Mouse (Mus musculus) C2C12 (cell line): ENCODE data around the gene Cux2. TPM values are rescaled to one million over a fixed set of nuclear protein-coding genes. Genes with fewer than 3 reads are reported as not detected.

Experiments
- H3K27me3 ChIP-seq: one replicate; pipeline ENCODE4 v1.6.1; 2011; ENCODE audit not compliant: control insufficient read depth, insufficient read depth, insufficient read length
- H3K36me3 ChIP-seq: one replicate; pipeline ENCODE4 v1.6.1; 2011; ENCODE audit not compliant: control insufficient read depth, insufficient read depth
- H3K4me3 ChIP-seq: one replicate; pipeline ENCODE4 v1.5.1; 2011; ENCODE audit warnings: mild to moderate bottlenecking, control low read depth; ENCODE audit not compliant: poor library complexity, insufficient read depth, severe bottlenecking
- H3K79me2 ChIP-seq: one replicate; pipeline ENCODE4 v1.6.1; 2011; ENCODE audit not compliant: control insufficient read depth, insufficient read depth
- H3K79me3 ChIP-seq: one replicate; pipeline ENCODE4 v1.6.1; 2011; ENCODE audit warnings: low read depth, control low read depth
- H3ac ChIP-seq: one replicate; pipeline ENCODE3; 2011; ENCODE audit warnings: low read depth; ENCODE audit not compliant: control insufficient read depth, insufficient read length
- CEBPB ChIP-seq: IDR thresholded peaks from one replicate; pipeline ENCODE4 v1.6.1; 2011; ENCODE audit warnings: low read depth, mild to moderate bottlenecking, control low read depth, moderate library complexity
- CTCF ChIP-seq: IDR thresholded peaks from one replicate; pipeline ENCODE4 v1.5.1; 2011; ENCODE audit not compliant: control insufficient read depth, insufficient read depth, insufficient read length
- FOSL1 ChIP-seq: IDR thresholded peaks from one replicate; pipeline ENCODE4 v1.8.0; 2011; ENCODE audit warnings: mild to moderate bottlenecking, low read length; ENCODE audit not compliant: poor library complexity, insufficient read depth, severe bottlenecking
- MAX ChIP-seq: IDR thresholded peaks from one replicate; pipeline ENCODE4 v1.6.1; 2011; ENCODE audit warnings: mild to moderate bottlenecking, control low read depth
- MYOD1 ChIP-seq: IDR thresholded peaks from one replicate; pipeline ENCODE4 v1.6.1; 2011; ENCODE audit warnings: low read depth; ENCODE audit not compliant: control insufficient read depth, insufficient read length
- MYOG ChIP-seq: IDR thresholded peaks from one replicate; pipeline ENCODE4 v1.6.1; 2011; ENCODE audit not compliant: control insufficient read depth, insufficient read length; ENCODE audit errors: extremely low read depth
- USF1 ChIP-seq: IDR thresholded peaks from one replicate; pipeline ENCODE4 v1.6.1; 2011; ENCODE audit warnings: low read depth, mild to moderate bottlenecking, control low read depth, moderate library complexity
- polyA plus RNA-seq: library from polyadenylated mRNA; unstranded; fragments of >200 nt; fragmentation: generic; extraction: Trizol; gene quantifications from one replicate; pipeline ENCODE4 v1.2.1, GENCODE M21; 2012; ENCODE audit warnings: missing spikeins

The Cux2 gene
- polyA plus RNA-seq, 1 experiment, result 0.08 TPM

DNA sequence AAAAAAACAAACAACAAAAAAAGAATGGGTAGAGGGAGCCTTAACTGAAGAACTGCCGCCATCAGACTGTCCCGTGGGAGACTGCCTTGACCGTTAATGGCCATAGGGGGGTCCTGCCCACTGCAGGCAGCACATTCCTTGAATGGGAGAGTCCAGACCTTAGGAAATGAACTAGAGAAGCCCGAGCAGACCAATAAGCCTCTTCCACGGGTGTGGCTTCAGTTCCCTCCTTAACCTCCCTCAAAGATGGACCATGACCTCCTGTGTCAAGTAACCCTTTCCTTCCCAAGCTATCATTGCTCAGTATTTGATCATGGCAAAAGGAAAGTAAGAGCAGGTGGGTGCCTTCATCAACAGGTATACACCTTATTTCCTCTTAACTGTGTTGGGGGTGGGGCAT lies 187.9 kb downstream of the Cux2 start:
- peaks cover 7% of the 10 kb centered on the region for H3K27me3 ChIP-seq
- no peak for TF ChIP-seq CTCF
- TF ChIP-seq USF1, result no peak
- TF ChIP-seq MYOG, result no peak
- no peak for TF ChIP-seq FOSL1
- no peak for TF ChIP-seq CEBPB
- no peak for TF ChIP-seq MYOD1
- TF ChIP-seq MAX, result no peak
- no peaks in the 10 kb centered on the region for H3K36me3 ChIP-seq
- H3K4me3 ChIP-seq, result no peak overlapping the region
- H3K79me3 ChIP-seq, result no peaks in the 10 kb centered on the region
- H3K79me2 ChIP-seq, result no peaks in the 10 kb centered on the region
- H3ac ChIP-seq, result no peak overlapping the region

DNA sequence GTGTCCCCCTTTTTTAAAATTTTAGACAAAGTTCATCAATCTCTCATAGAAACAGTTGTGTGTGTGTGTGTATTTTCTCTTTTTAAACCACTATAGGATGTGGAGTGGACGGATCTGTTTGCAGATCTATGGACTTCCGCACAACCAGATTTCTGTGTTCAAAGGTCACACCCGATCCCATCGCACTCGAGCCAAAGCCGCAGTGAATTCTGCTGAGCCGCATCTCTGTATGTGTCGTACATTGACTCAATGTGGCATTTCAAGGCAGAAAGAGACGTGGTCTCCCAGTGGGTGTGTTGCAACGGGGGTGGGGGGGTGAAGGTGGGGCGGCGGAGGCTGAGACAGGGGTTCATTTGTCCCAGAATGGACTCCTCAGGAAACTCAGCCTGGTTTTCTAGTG lies 191.5 kb downstream of the Cux2 start:
- Histone ChIP-seq H3ac (no peak overlapping the region), H3K79me2 (no peaks in the 10 kb centered on the region), H3K79me3 (no peaks in the 10 kb centered on the region), H3K4me3 (no peak overlapping the region), H3K36me3 (no peaks in the 10 kb centered on the region), H3K27me3 (no peaks in the 10 kb centered on the region)
- no peak for TF ChIP-seq USF1
- TF ChIP-seq MYOG, result no peak
- no peak for TF ChIP-seq MAX
- no peak for TF ChIP-seq MYOD1
- TF ChIP-seq FOSL1, result no peak
- TF ChIP-seq CTCF, result no peak
- no peak for TF ChIP-seq CEBPB

DNA sequence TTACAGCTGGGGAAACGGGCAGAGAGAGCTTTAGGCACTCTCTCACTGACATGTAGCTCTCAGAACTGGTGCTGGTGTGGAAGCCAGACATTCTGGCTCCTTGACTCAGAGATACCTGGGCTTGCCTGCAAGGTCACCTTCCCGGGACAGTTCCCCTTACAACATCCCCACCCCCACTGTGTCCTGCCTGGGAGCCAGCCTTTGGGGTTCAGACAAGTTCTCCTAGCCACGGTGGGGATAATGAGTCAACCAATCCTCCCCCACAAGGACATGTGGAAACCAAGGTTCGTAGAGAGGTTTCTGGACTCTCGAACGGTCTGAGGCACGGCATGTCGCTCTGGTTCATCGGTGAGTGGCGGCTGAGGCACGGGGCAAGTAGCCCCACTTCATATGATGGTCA lies 193.2 kb downstream of the Cux2 start:
- H3K79me3 ChIP-seq, result no peaks in the 10 kb centered on the region
- no peaks in the 10 kb centered on the region for H3K27me3 ChIP-seq
- no peaks in the 10 kb centered on the region for H3K79me2 ChIP-seq
- H3K4me3 ChIP-seq, result no peak overlapping the region
- H3K36me3 ChIP-seq, result no peaks in the 10 kb centered on the region
- no peak overlapping the region for H3ac ChIP-seq
- TF ChIP-seq MYOG, result no peak
- no peak for TF ChIP-seq CTCF
- no peak for TF ChIP-seq MYOD1
- no peak for TF ChIP-seq MAX
- no peak for TF ChIP-seq USF1

DNA sequence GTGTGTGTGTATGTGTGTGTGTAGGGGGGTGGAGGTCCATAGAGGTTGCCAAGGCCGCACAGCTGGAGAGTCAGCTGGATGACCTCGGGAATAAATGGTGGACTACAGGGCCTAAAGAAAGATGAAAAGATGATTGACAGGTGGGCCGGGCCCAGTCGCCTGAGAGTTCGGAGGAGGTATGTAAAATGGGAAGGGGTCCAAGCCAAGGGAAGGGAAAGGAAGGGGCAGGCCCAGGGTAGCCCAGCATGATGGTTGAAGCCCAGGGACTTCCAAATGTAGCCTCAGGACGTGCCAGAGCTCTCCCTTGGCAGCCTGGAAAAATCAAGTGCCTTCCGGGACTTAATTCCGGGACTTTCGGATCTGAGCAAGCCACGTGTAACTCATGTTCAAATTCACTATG lies 195.1 kb downstream of the Cux2 start:
- no peak for TF ChIP-seq CTCF
- TF ChIP-seq USF1, result no peak
- TF ChIP-seq FOSL1, result no peak
- no peak for TF ChIP-seq MAX
- no peak for TF ChIP-seq MYOG
- no peak for TF ChIP-seq CEBPB
- TF ChIP-seq MYOD1, result no peak
- H3K79me3 ChIP-seq, result peaks cover 2% of the 10 kb centered on the region
- H3ac ChIP-seq, result no peak overlapping the region
- H3K4me3 ChIP-seq, result no peak overlapping the region
- H3K79me2 ChIP-seq, result peaks cover 13% of the 10 kb centered on the region
- H3K27me3 ChIP-seq, result no peaks in the 10 kb centered on the region
- H3K36me3 ChIP-seq, result no peaks in the 10 kb centered on the region

DNA sequence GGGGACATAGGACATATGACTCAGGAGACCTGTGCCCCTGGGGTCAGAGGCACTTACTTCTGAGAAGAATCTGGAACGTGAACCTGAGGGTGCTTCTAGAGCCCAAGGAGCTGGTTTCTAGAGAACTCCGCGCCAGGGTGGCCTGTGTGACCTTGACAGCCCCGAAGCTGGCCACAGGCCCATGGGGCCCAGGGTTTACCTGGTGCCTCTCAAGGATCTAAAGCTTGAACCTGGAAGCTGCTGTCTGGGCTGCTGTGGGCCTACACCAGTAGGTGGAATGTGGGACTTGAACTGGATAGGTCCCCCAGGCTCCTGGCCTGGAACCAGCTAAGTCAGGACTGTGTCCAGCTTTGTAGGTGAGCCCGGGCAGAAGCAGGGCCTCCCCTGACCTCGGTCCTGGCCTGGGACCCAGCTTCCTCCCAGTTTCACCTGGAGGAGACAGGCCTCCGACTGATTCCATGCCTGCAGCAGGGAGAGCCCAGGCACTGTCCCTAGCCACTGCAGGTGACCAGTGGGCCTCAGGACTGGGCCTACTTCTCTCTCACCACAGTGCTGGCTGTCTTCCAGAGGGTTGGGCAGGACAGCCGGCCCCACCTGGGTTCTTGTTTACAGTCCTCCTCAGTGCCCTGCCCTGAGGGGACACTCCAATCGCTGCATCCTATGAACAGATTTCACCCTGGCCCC lies 196.4 kb downstream of the Cux2 start:
- Histone ChIP-seq H3K79me3 (peaks cover 8% of the 10 kb centered on the region), H3ac (no peak overlapping the region), H3K79me2 (peaks cover 21% of the 10 kb centered on the region), H3K36me3 (no peaks in the 10 kb centered on the region), H3K4me3 (no peak overlapping the region), H3K27me3 (no peaks in the 10 kb centered on the region)
- TF ChIP-seq CEBPB, result no peak
- no peak for TF ChIP-seq FOSL1
- no peak for TF ChIP-seq MAX
- TF ChIP-seq USF1, result no peak
- TF ChIP-seq MYOD1, result no peak
- no peak for TF ChIP-seq CTCF
- TF ChIP-seq MYOG, result no peak
